Mouse (Mus musculus) erythroblast, embryonic 14.5 days (primary cell): ENCODE measurements around the gene Gm20604. TPM values are rescaled to one million over a fixed set of nuclear protein-coding genes. Genes with fewer than 3 reads are reported as not detected.

Experiments
- H3K27me3 ChIP-seq: 2 replicates; pipeline ENCODE4 v1.6.1; 2012; ENCODE audit warnings: inconsistent platforms; ENCODE audit not compliant: control insufficient read depth
- H3K36me3 ChIP-seq: 2 replicates; pipeline ENCODE4 v1.6.1; 2012; ENCODE audit warnings: mild to moderate bottlenecking, inconsistent platforms; ENCODE audit not compliant: control insufficient read depth
- H3K4me1 ChIP-seq: 2 replicates; pipeline ENCODE4 v1.6.1; 2012; ENCODE audit warnings: inconsistent platforms; ENCODE audit not compliant: control insufficient read depth
- H3K4me3 ChIP-seq: replicated peaks from 2 replicates; pipeline ENCODE3; 2012; ENCODE audit warnings: moderate library complexity, mild to moderate bottlenecking, inconsistent platforms
- H3K9me3 ChIP-seq: 2 replicates; pipeline ENCODE4 v1.6.1; 2012; ENCODE audit warnings: low read length, inconsistent platforms, mixed read lengths; ENCODE audit not compliant: control insufficient read depth
- GATA1 ChIP-seq: IDR thresholded peaks from 2 replicates; pipeline ENCODE4 v1.6.1; 2012; ENCODE audit warnings: low read length, inconsistent platforms, mixed read lengths
- TAL1 ChIP-seq: IDR thresholded peaks from 3 replicates; pipeline ENCODE4 v1.6.1; 2012; ENCODE audit warnings: low read length, inconsistent platforms, mixed read lengths
- polyA plus RNA-seq: library from polyadenylated mRNA; stranded (reverse); fragments of >175 nt; gene quantifications from 2 replicates; pipeline ENCODE4 v1.2.3, GENCODE M21; 2012

Gene Gm20604
- polyA plus RNA-seq, result 0.29 and 0.33 TPM in 2 replicates

- H3K4me3 ChIP-seq, result peak within 1 kb of the TSS; percentile 97
- TF ChIP-seq GATA1 (no peak), TAL1 (no peak)
- peaks cover 56% of the 10 kb centered on the region for H3K36me3 ChIP-seq
- peaks cover 44% of the 10 kb centered on the region for H3K4me1 ChIP-seq
- H3K27me3 ChIP-seq, result no peaks in the 10 kb centered on the region
- peaks cover 2% of the 10 kb centered on the region; the same call in 1 of the 2 replicates for H3K9me3 ChIP-seq
Measured at GRCm38 (mm10) chr12:102758403-102758756, at the start of gene Gm20604. Gene Gm20604 (minus strand): TSS chr12:102758672.

DNA sequence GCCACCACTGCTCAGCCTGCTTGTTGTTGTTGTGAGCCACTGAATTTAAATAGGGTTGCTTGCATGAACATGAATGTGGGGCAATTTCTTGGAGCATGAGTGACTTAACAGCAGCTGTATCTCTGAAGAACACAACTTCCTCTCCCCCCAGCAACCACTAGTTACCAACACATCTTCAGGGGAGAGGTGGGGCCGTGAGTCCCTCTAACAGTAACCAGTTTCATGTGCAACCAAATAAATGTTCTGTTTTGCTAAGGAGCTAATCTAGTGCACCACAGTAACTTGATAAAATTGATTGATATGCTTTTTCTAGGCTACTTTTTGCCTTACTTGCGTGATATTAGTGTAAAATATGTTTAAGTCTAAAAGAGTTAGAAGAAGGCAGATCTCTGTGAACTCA, 41.1 kb upstream of the Gm20604 start:
- no peaks in the 10 kb centered on the region for H3K4me1 ChIP-seq
- peaks cover 45% of the 10 kb centered on the region for H3K36me3 ChIP-seq
- no peak for TF ChIP-seq GATA1
- H3K9me3 ChIP-seq, result no peaks in the 10 kb centered on the region
- H3K4me3 ChIP-seq, result no peak overlapping the region
- H3K27me3 ChIP-seq, result no peaks in the 10 kb centered on the region

DNA sequence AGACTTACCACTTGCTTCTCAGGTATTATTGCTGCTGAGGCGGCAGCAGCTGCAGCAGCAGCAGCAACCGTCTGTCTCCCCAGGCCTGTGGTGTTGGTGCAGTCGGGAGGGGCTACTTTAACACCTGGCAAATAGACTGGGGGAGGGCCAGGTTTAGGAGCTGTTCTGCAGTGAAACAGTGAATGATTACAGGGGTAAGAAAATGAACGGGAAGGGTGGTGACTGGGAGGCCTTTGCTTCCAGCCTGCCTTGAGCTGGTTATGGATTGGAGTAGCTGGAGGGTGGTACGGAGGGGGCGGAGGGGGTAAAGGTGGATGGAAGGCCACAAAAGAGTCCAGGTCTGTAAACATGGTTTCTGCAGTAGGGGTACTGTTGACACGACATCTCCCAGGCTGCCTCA, 29.5 kb upstream of the Gm20604 start:
- Histone ChIP-seq H3K4me1 (no peaks in the 10 kb centered on the region), H3K4me3 (no peak overlapping the region), H3K27me3 (no peaks in the 10 kb centered on the region), H3K36me3 (peaks cover 89% of the 10 kb centered on the region), H3K9me3 (no peaks in the 10 kb centered on the region)
- TF ChIP-seq GATA1 (no peak), TAL1 (no peak)

- Histone ChIP-seq H3K4me1 (no peaks in the 10 kb centered on the region), H3K27me3 (no peaks in the 10 kb centered on the region), H3K4me3 (no peak overlapping the region), H3K36me3 (peaks cover 86% of the 10 kb centered on the region), H3K9me3 (no peaks in the 10 kb centered on the region)
- no peak for TF ChIP-seq GATA1
- no peak for TF ChIP-seq TAL1
Measured at GRCm38 (mm10) chr12:102785593-102785985, 27.1 kb upstream of the Gm20604 start.

GRCm38 (mm10) chr12:102784899-102785592, 26.6 kb upstream of the Gm20604 start:
- Histone ChIP-seq H3K4me3 (no peak overlapping the region), H3K27me3 (no peaks in the 10 kb centered on the region), H3K36me3 (peaks cover 82% of the 10 kb centered on the region), H3K9me3 (no peaks in the 10 kb centered on the region), H3K4me1 (no peaks in the 10 kb centered on the region)
- TF ChIP-seq GATA1, result no peak
- TF ChIP-seq TAL1, result no peak

DNA sequence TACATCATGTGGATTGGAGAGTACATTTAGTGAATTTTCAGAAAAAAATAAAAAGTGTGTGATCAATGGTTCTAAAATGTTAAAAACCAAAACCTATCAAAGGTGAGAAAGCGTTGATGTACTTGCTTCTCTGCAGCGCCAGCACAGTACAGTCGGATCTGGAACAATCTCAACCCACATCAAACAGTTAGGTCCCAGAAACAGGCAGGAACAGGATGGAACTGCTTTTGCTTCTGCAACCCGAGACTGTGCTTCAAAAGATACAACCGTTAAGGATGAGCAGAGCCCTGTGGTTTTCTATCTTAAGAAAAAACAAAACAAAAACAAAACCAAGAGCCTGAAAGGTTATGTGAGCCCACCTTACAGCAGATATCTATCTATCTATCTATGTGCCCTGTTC, 24.4 kb upstream of the Gm20604 start:
- Histone ChIP-seq H3K4me1 (no peaks in the 10 kb centered on the region), H3K9me3 (no peaks in the 10 kb centered on the region), H3K36me3 (peaks cover 86% of the 10 kb centered on the region), H3K4me3 (no peak overlapping the region), H3K27me3 (no peaks in the 10 kb centered on the region)
- no peak for TF ChIP-seq TAL1
- TF ChIP-seq GATA1, result no peak

- Histone ChIP-seq H3K4me1 (no peaks in the 10 kb centered on the region), H3K36me3 (peaks cover 87% of the 10 kb centered on the region), H3K4me3 (no peak overlapping the region), H3K9me3 (no peaks in the 10 kb centered on the region), H3K27me3 (no peaks in the 10 kb centered on the region)
- no peak for TF ChIP-seq GATA1
Measured at GRCm38 (mm10) chr12:102779452-102779851, 21.0 kb upstream of the Gm20604 start.

DNA sequence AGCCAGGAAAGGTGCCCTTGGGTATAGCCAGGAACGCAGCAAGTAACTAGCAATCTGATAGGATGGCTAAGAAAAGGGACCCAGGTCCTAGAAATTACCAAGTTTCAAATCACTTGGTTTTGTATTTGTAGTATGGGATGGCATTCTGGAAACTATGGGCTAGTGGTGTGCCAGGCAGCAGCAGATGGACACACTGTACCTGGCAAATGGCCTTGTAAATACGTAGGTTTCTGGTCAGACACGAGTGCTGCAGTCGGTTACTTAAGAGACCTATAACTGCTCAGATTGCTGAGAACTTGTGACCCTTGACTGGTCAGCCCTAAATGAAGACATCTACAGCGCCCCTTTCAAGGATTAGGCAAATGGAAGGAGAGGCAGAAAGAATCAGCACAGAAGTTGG, 19.7 kb upstream of the Gm20604 start:
- TF ChIP-seq GATA1, result no peak
- TF ChIP-seq TAL1, result no peak
- no peak overlapping the region for H3K4me3 ChIP-seq
- H3K36me3 ChIP-seq, result peaks cover 87% of the 10 kb centered on the region
- H3K4me1 ChIP-seq, result no peaks in the 10 kb centered on the region
- H3K9me3 ChIP-seq, result no peaks in the 10 kb centered on the region
- no peaks in the 10 kb centered on the region for H3K27me3 ChIP-seq

DNA sequence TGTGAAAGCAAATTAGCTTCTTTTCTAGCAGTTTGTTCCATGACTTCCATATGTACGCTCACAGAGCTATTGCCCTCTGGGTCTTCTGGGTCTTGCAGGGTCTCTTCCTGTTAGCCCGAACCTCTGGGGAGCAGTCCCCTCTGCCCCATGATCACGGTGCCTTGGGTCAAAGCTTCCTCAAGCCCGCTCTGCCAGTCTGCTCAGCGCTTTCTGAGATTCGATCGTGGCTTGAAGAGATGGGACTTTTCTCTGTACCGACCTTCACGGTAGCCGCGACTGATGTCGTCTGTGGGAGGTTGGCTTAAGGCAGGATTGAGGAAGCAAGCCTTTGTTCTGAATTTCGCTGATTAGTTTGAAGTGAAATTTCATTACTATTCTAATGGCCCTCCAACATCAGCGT, 17.6 kb upstream of the Gm20604 start:
- peaks cover 90% of the 10 kb centered on the region for H3K36me3 ChIP-seq

GRCm38 (mm10) chr12:102772676-102773075, 14.2 kb upstream of the Gm20604 start:
- no peaks in the 10 kb centered on the region for H3K4me1 ChIP-seq
- no peak overlapping the region for H3K4me3 ChIP-seq
- TF ChIP-seq GATA1, result no peak
- TF ChIP-seq TAL1, result no peak
- peaks cover 7% of the 10 kb centered on the region for H3K9me3 ChIP-seq
- H3K27me3 ChIP-seq, result no peaks in the 10 kb centered on the region
- H3K36me3 ChIP-seq, result peaks cover 99% of the 10 kb centered on the region

More for the DNA sequence above, 17.6 kb upstream of the Gm20604 start:
- no peaks in the 10 kb centered on the region for H3K27me3 ChIP-seq
- no peak overlapping the region for H3K4me3 ChIP-seq
- H3K9me3 ChIP-seq, result peaks cover 7% of the 10 kb centered on the region
- no peaks in the 10 kb centered on the region for H3K4me1 ChIP-seq
- TF ChIP-seq TAL1, result no peak
- TF ChIP-seq GATA1, result no peak
